Mouse (Mus musculus): ENCODE measurements around the gene Tktl1.
"Not testable (repeated sequence)": the region's sequence is repeated elsewhere in the genome, so short reads cannot be mapped to it uniquely, and the experiment has no call there.

Tktl1 gene

GRCm38 (mm10) chrX:74176959-74177358 is at the start of gene Tktl1:
Gene Tktl1, plus strand, starts transcription at chrX:74177259.
- in situ Hi-C loops (cut with MboI), result no loop called here

- in situ Hi-C loops (cut with MboI), result loop anchor here (25.0 kb wide), 1 partner anchor 102 kb away; the partner anchor contains the start of gene Flna
Observed at GRCm38 (mm10) chrX:74135263-74135662, 41.8 kb upstream of the Tktl1 start, which contains the start of gene Mecp2. Gene Mecp2, minus strand, starts transcription at chrX:74135363.

GRCm38 (mm10) chrX:74167738-74168137 is 9.3 kb upstream of the Tktl1 start, which contains the start of gene Tex28:
Gene Tex28, minus strand, starts transcription at chrX:74167838.
- in situ Hi-C loops (cut with MboI), result no loop called here

GRCm38 (mm10) chrX:74203556-74203955 is 26.5 kb downstream of the Tktl1 start:
- in situ Hi-C loops (cut with MboI), result no loop called here

- in situ Hi-C loops (cut with MboI), result no loop called here
Observed at GRCm38 (mm10) chrX:74218496-74218895, 41.4 kb downstream of the Tktl1 start.

- in situ Hi-C loops (cut with MboI), result no loop called here
Observed at GRCm38 (mm10) chrX:74219449-74219848, 42.4 kb downstream of the Tktl1 start.

GRCm38 (mm10) chrX:74220099-74220498 is 43.0 kb downstream of the Tktl1 start:
- in situ Hi-C loops (cut with MboI), result not testable (repeated sequence)

- in situ Hi-C loops (cut with MboI), result loop anchor here (25.0 kb wide), 1 partner anchor 93 kb away; the partner anchor contains the start of genes Mecp2 and Opn1mw
Observed at GRCm38 (mm10) chrX:74230038-74230437, 53.0 kb downstream of the Tktl1 start.

- in situ Hi-C loops (cut with MboI), result loop anchor here (25.0 kb wide), 1 partner anchor 96 kb away; the partner anchor contains the start of genes Mecp2 and Opn1mw
Observed at GRCm38 (mm10) chrX:74233196-74233595, 56.1 kb downstream of the Tktl1 start.

GRCm38 (mm10) chrX:74240332-74240731 is 63.3 kb downstream of the Tktl1 start:
- in situ Hi-C loops (cut with MboI), result loop anchor here (10.0 to 25.0 kb wide), 2 partner anchors 103 to 154 kb away; partner anchors contain the start of genes Fam3a, Ikbkg, Mecp2 and Opn1mw

- in situ Hi-C loops (cut with MboI), result loop anchor here (10.0 to 25.0 kb wide), 2 partner anchors 106 to 151 kb away; partner anchors contain the start of genes Fam3a, Ikbkg, Mecp2 and Opn1mw
Observed at GRCm38 (mm10) chrX:74243396-74243795, 66.3 kb downstream of the Tktl1 start.

GRCm38 (mm10) chrX:74243807-74244206 is 66.7 kb downstream of the Tktl1 start:
- in situ Hi-C loops (cut with MboI), result loop anchor here (10.0 to 25.0 kb wide), 2 partner anchors 107 to 151 kb away; partner anchors contain the start of genes Fam3a, Ikbkg, Mecp2 and Opn1mw

- in situ Hi-C loops (cut with MboI), result loop anchor here (10.0 to 25.0 kb wide), 2 partner anchors 107 to 150 kb away; partner anchors contain the start of genes Fam3a, Ikbkg, Mecp2 and Opn1mw
Observed at GRCm38 (mm10) chrX:74244614-74245083, 67.6 kb downstream of the Tktl1 start.

GRCm38 (mm10) chrX:74245107-74245506 is 68.0 kb downstream of the Tktl1 start:
- in situ Hi-C loops (cut with MboI), result loop anchor here (10.0 to 25.0 kb wide), 2 partner anchors 108 to 150 kb away; partner anchors contain the start of genes Fam3a, Ikbkg, Mecp2 and Opn1mw

GRCm38 (mm10) chrX:74245687-74246086 is 68.6 kb downstream of the Tktl1 start:
- in situ Hi-C loops (cut with MboI), result loop anchor here (10.0 to 25.0 kb wide), 2 partner anchors 108 to 149 kb away; partner anchors contain the start of genes Fam3a, Ikbkg, Mecp2 and Opn1mw

GRCm38 (mm10) chrX:74246213-74246681 is 69.2 kb downstream of the Tktl1 start:
- in situ Hi-C loops (cut with MboI), result loop anchor here (10.0 to 25.0 kb wide), 2 partner anchors 109 to 149 kb away; partner anchors contain the start of genes Fam3a, Ikbkg, Mecp2 and Opn1mw

GRCm38 (mm10) chrX:74246693-74247092 is 69.6 kb downstream of the Tktl1 start:
- in situ Hi-C loops (cut with MboI), result loop anchor here (10.0 to 25.0 kb wide), 2 partner anchors 109 to 148 kb away; partner anchors contain the start of genes Fam3a, Ikbkg, Mecp2 and Opn1mw

- in situ Hi-C loops (cut with MboI), result loop anchor here (10.0 to 25.0 kb wide), 2 partner anchors 111 to 146 kb away; partner anchors contain the start of genes Fam3a, Ikbkg, Mecp2 and Opn1mw
Observed at GRCm38 (mm10) chrX:74248651-74249050, 71.6 kb downstream of the Tktl1 start.

GRCm38 (mm10) chrX:74249615-74250014 is 72.6 kb downstream of the Tktl1 start, which contains the start of gene Flna:
Gene Flna, minus strand, starts transcription at chrX:74249820.
- in situ Hi-C loops (cut with MboI), result loop anchor here (10.0 to 25.0 kb wide), 2 partner anchors 112 to 145 kb away; partner anchors contain the start of genes Fam3a, Ikbkg, Mecp2 and Opn1mw

- in situ Hi-C loops (cut with MboI), result no loop called here
Observed at GRCm38 (mm10) chrX:74254153-74254887, 77.3 kb downstream of the Tktl1 start, which contains the start of gene Emd. Gene Emd, plus strand, starts transcription at chrX:74254687.

- in situ Hi-C loops (cut with MboI), result no loop called here
Observed at GRCm38 (mm10) chrX:74254888-74255565, 78.0 kb downstream of the Tktl1 start.

Measured in mature B cell (primary cell).